Mouse (Mus musculus): Measurements from ENCODE around the gene Myh1.
A peak's percentile ranks its signal among the peaks of the same experiment; 100 is the strongest.

The Myh1 gene

DNA sequence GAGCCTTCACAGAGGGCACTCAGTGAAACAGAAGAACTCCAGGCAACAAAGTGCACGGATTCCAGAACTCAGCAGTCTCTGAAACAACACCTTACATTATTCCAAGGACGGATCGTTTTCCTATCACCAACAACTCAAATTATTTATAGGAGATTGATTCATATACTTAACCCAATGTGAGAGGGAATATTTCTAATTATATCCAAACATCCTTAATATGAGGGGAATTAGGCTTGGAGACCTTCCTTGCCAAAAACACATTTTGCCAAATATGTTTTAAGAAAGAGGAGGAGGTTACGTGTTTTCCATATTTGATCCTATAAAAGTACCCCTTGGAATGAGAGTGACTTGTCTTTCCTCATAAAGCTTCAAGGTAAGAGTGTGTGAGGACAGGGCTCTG, at the start of gene Myh1:
Myh1 (plus strand) TSS at position 301 of the 400 bp plus-strand sequence.
- no peak for ATAC-seq (ENCODE audit: low TSS enrichment)

DNA sequence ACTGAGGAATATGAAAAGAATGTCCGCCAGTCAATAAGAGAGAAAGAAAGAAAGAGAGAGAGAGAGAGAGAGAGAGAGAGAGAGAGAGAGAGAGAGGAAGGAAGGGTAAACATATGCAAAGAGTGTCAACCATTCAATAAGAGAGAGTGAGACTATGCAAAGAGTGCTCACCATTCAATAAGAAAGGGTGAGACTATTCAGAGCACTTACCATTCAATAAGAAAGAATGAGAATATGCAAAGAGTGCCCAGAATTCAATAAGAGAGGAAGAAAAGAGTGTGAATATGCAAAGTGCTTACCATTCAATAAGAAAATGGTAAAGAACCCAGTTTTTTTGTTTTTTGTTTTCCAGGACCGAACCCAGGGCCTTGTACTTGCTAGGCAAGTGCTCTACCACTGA, 49.6 kb upstream of the Myh1 start:
- no peak for ATAC-seq (ENCODE audit: low TSS enrichment)

DNA sequence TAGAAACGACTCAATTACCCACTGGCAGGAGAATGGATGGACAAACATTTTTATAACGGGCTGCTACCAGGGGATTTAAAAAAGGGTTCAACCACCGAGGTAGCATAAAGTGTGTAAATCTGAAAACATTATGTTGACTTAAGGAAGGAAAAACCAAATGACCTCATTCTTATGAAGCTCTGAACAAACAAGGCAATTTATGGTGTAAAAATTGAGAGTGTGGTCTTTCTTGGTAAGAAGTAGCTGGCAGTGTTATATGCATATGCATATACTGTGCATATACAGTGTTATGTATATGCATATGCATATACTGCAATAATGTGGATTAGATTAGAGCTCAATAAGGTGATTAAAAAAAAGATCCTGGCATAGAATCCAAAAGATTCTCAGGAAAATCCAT, 48.7 kb upstream of the Myh1 start:
- ATAC-seq (ENCODE audit: low TSS enrichment): no peak

DNA sequence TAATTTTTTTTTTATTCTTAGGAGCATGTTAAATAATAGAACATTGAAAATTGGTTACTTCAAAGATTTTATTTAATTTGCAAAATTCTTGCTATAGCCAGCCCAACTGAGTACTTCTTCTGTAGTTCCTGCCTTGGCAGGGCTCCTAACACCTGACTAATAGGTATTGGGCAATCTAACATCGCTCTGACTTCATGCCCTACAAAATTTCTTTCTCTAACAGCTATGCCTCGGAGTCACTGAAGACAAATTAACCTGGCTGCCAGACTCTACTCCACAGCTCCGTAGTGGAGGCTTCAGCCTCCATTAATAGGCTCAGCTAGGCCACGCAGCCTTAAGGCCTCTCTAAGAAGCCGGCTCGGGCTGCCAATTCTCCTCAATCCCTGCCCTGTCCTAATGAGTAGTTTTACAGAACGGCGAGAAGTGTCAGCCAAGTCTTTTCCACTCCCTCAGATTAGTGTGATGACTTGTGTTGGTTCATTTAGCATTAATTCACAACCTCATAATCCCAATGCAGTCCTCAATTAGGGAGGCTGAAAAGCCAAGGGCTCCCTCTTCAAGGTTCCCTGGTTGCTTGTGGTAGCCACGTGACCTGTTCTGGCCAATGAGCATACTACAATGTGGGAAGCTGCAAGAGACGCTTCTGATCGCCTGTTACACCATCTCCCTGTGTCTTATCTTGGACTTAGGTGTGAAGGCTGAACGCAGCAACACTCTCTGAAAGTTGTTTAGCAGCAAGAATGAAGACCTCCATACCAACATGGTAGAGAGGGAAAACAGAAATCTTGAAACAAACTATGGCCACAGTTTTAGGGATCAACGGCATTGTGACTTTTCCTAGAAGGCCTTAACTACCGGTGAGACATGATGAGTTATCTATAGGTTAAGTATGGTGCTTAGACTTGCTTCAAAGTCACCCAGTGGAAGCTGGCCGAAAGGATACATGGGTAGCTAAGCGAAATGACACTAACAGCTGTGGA, 47.9 kb upstream of the Myh1 start:
- no peak for ATAC-seq (ENCODE audit: low TSS enrichment)

DNA sequence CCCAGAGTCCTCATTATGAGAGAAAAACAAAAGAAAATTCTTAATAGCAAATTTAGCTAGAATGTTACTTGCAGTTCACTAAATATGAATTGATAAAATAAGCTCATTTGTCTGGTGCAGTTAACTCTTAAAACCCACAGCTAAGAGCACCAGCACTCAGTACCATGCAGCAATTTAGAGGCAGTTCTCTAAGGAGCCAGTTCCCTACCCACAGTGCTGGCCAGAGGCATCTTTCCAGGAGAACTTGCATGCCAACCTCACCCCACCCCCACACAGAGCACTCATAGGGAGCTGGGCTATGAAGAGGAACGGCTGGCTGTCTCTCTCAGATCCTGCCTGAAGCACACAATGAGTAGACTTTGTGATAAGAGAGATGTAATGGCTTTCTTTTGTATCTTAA, 46.7 kb upstream of the Myh1 start:
- peak; percentile 99 for ATAC-seq (ENCODE audit: low TSS enrichment)

DNA sequence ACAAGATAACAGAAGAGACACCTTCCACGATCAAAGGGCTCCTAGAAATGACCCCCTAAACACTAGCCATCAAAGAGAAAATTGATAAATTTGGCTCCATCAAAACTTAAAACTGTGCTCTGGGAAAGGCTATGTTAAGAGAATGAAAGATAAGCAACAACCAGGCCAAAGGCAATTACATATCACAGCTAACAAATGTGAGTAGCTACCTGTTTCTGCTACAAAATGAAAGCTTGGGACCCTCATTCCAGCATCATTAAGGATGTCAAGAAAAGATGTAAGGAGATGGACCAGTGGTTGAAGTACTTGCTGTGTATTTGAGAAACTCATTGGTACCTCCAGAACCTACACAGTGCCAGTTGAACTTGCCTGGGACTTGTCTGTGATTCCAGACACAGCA, 46.0 kb upstream of the Myh1 start:
- ATAC-seq (ENCODE audit: low TSS enrichment): no peak

DNA sequence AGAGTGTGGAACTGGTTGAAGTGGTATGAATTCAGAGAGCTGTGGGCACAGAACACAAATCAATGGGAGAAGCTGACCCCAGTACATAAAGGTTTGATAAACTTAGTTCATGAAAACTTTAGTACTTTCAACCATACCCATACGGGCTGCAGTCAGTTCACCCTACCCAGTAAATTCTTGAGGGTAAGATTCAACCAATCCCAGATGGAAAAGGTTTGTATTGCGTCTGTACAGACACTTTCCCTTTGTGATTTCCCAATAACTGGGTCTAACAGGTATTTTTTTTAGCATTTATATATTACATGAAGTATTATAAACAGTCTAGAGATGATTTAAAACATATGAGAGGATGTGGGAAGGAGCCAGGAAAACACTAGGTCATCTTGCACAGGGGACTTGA, 44.2 kb upstream of the Myh1 start:
- no peak for ATAC-seq (ENCODE audit: low TSS enrichment)

DNA sequence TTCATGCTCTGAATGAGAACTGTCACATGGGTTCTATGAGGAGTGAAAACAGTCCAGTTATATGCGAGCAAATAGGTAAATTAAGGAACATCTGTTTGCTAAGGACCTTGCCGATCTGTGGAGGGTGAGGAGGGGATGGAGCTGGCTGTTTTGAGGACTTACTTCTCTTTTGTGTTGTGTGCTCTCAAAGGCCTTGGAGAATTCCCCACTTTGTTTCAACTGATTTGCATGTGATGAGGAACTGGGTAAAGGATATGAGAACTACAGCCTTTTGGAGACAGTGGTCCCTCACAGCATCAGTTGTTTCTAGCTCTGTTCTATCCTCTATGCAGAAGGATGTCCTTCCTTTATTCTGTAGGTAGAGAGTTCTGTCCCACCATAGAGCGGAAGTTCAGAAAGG, 39.7 kb upstream of the Myh1 start:
- no peak for ATAC-seq (ENCODE audit: low TSS enrichment)

DNA sequence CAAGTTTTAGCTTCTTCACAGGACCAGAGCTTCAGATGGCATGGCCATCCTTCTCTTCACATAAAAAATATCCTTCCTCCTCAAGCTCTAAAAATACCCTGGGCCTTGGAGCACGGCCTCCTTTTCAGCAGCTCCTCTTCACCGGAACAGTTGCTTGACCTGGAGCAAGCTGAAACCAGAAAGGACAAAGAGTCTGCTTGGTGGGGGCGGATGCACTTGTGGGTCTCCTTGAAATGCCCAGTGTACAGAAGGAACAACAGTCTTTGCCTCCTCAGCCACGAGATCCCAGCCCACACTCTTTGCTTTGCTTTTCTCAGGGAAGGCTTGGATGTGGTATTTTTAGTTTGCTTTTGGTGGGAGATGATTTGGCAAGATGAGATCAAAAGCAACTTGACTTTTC, 36.2 kb upstream of the Myh1 start:
- peak; percentile 91 for ATAC-seq (ENCODE audit: low TSS enrichment)

DNA sequence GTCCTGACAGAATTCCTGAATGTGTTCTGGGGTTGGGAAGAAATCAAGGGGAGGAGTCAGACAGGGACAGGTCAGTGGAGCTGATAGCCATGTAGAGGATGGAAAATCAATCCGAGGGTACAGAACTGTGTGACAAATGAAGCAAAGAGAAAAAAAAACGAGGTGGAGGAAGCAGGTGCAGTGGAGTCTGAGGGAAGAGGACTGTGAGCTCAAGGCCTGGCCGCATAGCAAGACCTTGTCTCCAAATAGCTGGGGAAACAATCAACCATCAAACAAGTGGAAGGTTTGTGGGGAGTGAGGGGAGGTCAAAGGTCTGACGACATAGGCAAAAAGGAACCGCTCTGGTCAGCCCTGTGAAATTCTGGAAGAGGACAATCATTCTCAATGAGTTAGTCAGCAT, 35.0 kb upstream of the Myh1 start:
- no peak for ATAC-seq (ENCODE audit: low TSS enrichment)

DNA sequence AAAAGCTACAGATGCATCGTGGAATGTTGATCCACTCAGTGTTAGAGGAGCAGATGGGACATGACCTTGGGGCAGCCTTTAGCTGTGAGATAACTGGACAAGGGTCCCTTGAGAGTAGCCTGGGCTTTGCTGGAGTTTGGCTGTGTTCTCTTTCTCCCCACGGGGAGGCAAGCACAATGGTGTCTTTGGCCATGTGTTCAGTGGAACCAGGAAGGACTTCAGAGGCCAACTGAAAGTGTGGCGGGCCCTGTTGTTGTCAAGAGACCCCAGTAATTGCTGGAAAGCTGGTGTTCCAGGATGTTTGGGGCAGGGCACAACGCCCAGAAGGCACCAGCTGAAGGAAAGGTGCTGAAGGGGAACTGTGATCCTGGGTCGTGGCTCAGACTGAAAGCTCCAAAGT, 30.6 kb upstream of the Myh1 start:
- no peak for ATAC-seq (ENCODE audit: low TSS enrichment)

DNA sequence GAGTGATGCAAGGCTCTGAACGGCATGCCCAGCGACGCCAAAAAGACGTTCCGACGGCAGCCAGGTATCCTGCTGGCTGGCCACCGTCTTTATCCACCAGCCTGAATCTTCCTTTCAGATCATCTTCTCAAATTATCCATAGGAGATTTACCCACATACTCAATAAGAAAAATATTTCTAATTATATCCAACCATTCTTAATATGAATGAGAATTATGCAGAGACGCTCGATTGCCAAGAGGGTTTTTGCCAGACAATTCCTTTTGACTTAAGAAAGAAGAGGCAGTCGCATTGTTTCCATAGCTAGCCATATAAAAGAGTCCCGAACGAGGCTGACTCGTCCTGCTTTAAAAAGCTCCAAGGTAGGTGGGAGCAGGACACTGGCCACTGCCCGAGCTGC, 29.1 kb upstream of the Myh1 start, which contains the start of gene Myh2:
Myh2 (plus strand) TSS at position 301 of the 400 bp plus-strand sequence.
- no peak for ATAC-seq (ENCODE audit: low TSS enrichment)

DNA sequence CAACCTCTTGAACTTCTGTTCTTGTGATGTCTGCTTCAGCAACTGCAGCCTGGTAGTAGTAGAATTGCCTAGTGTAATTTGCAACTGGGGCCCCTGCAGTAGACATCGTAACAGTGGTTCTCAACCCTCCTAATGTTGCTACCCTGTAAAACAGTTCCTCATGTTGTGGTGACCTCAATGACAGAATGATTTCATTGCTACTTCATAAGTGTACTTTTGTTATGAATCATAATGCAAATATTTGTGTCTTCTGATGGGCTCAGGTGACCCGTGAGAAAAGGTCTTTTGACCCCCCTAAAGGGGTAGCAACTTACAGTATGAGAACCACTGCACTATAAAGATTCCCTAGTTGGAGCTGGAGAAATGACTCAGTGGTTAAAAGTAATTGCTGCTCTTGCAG, 27.4 kb upstream of the Myh1 start:
- no peak for ATAC-seq (ENCODE audit: low TSS enrichment)

DNA sequence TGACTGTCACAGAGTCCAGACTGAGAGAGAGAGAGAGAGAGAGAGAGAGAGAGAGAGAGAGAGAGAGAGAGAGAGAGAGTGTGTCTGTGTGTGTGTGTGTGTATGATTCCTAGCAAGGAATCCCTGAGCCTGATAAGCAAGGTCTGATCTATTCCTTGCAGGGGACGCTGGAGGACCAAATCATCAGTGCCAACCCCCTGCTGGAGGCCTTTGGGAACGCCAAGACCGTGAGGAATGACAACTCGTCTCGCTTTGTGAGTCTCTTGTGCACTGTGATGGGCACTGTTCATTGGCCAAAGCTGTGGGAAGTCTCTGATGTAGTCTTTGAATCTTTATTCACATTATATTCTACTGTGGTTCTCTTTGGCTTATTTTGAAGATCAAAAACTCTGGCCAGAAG, 23.5 kb upstream of the Myh1 start:
- ATAC-seq (ENCODE audit: low TSS enrichment): no peak

DNA sequence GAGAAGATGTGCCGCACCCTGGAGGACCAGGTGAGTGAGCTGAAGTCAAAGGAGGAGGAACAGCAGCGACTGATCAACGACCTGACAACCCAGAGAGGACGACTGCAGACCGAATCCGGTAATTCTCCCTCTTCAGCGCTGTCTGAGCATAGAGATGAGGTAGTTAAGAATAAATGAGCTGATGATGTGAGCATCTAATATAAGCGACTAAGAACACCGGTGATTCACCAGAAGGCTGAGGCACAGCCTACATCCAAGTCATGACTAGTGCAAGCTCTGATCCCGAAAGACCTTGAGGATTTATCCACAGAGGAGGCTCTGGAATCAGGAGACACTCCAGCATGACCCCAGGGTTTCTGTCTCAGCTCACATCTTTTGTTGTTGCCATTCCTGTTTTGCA, 9.5 kb upstream of the Myh1 start:
- peak; percentile 88 for ATAC-seq (ENCODE audit: low TSS enrichment)

DNA sequence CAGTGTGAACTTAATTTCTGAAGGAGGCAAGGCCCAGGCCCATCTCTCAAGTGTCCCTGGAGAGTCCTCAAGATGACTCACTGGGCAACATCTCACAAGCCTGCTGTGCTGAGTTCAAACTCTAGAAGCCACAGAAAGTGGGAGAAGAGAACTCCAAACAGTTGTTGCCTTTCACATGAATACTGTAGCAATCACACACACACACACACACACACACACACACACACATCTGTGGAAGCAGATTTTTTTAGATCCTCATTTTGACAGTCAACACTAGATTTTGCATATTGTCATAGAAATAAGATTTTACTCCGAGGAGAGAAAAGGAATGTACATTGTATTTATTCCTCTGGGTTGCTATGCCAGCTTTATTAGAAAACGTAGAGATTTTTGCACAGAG, 9.0 kb upstream of the Myh1 start:
- peak; percentile 27; the same call in 1 of the 2 replicates for ATAC-seq (ENCODE audit: low TSS enrichment)

DNA sequence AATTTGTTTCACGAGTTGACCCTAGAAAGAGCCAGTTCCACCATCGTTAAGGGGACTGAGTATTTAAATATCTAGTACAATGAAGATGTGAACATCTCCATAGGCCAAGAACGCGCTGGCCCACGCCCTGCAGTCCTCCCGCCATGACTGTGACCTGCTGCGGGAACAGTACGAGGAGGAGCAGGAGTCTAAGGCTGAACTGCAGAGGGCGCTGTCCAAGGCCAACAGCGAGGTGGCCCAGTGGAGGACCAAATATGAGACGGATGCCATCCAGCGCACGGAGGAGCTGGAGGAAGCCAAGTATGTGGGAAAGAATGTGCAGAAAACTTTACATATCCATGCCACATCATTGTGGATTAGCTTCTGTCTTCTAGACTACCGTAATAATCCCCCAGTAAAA, 8.4 kb upstream of the Myh1 start:
- no peak for ATAC-seq (ENCODE audit: low TSS enrichment)

DNA sequence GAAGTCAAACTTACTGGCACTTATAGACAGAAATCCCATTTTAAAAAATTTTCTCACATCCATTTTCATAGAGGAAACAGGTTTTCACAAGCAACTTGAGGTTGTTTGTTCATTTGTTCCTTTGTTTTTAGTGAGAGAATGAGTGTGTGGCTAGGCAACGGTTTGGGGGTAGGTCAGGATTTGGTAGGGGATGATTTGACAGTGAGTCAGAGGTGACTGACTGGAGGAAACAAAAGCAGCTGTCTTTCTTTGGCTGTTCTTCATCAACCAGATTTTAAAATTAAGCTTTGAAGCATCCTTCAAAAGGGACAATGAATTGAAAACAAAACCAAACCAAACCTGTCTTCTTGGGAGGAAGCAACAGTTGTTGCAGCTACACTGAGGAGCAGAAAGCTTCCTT, 531 bp upstream of the Myh1 start:
- no peak for ATAC-seq (ENCODE audit: low TSS enrichment)

DNA sequence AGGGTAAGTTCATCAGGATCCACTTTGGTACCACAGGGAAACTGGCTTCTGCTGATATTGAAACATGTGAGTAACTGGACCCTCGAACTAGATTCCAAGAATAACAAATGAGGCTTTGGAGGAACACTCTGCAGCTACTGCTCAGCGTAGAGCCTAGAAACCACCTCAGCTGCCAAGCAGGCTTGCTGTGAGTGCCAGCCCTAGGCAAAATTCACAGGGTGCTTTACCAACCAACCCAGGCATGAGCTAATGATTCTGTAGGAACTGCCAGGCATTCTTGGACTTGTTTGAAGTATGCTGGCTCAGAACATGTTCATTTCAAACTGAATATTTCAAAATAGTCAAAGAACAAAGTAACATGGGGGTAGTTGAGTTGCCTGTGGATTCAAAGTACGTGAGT, 4.9 kb downstream of the Myh1 start:
- ATAC-seq (ENCODE audit: low TSS enrichment): peak; percentile 87

DNA sequence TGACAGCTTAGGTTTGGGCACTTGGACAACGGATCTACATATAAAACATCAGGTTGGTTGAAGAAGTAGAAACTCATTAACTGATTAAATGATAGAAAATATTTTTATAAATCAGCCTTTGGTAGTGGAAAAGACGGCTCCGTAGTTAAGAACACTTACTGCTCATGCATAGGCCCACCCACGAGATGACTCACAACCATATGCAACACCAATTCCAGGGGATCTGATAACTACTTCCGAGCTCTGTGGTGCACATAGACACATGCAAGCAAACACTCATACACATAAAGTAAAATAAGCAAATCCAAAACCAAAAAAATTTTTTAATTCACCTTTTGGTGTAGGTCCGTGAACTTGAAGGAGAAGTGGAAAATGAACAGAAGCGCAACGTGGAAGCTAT, 22.0 kb downstream of the Myh1 start:
- peak; percentile 72; the same call in 1 of the 2 replicates for ATAC-seq (ENCODE audit: low TSS enrichment)

DNA sequence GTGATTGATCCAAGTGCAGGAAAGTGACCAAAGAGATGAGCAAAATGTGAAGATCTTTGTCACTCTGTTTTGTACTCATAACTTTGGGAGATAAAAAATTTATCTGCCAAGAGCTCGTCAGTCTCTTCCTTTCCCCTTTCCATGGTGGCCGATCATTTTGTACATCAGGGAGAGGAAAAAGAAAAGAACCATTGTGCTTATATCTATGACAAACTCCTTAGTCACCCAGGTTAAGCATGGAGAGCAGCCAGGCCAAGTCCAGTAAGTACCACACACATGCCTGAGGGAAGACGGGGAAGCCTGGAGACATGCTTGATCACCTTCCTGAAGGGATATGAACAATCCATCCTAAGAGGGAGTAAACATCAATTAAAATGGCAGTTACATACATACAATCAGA, 24.6 kb downstream of the Myh1 start:
- no peak for ATAC-seq (ENCODE audit: low TSS enrichment)

DNA sequence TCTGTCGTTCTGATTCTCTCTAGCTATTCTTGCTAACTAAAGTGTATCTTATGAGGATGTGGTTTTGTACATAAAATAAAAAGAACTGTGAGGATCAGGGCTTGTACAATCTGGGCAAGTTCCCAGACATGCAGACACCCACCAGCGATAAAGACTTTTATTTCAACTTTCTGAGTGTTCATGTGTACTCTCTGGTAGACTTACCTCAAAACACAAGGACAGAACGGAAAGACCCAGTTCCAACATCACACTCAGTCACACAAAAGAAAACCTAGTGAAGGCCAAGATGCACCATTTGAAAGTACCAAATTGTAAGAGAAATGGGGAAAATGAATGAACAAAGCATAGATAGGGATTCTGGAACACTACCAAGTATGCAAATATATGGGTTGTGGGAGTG, 28.9 kb downstream of the Myh1 start:
- peak; percentile 70 for ATAC-seq (ENCODE audit: low TSS enrichment)

DNA sequence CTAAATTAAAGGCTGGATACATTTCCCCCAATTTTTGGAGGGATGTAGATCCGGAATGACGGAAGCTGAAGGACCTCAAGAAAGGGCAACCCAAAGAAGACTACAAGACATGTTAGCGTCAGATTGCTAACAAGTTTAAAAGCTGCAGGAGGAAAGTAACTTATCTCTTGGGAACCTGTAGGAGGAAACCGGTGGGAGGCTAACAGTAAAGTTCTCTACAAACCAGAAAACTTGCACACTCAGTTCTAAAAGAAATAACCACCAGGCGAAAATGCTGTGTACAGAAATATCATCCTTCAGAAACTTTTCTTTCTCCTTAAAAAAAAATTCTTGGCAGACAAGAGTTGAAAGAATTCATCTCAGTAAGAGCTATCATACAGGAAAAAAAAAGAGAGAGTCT, 29.3 kb downstream of the Myh1 start:
- ATAC-seq (ENCODE audit: low TSS enrichment): peak; percentile 91

DNA sequence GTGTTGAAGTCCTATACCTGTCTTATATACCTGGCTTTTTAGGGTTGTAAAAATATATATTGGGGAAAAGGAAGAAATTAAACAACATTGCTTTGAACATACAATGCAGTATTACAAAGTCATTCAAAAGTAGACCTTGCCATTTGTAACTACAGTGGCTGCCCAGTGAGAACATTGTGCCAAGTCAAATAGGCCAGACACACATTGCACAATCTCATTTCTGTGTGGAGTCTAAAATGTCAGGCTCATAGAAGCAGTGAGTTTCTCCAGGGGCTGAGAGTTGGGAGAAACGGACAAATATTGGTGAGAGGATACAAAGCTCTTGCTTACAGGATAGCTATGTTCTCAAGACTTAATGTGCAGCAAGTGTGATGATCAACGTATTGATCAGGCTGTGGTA, 30.1 kb downstream of the Myh1 start:
- no peak for ATAC-seq (ENCODE audit: low TSS enrichment)

All from frontal cortex, adult (tissue).